Mouse (Mus musculus) hindbrain, embryonic 14.5 days (tissue): ENCODE results near the gene Lgals4. TPM values are rescaled to one million over a fixed set of nuclear protein-coding genes. Genes with fewer than 3 reads are reported as not detected.
"Not testable (repeated sequence)": the region's sequence is repeated elsewhere in the genome, so short reads cannot be mapped to it uniquely, and the experiment has no call there.

ENCODE experiments used
- ATAC-seq: fragments of 200-750 bp; cut with Nextera tagmentation; 2 replicates; pipeline ENCODE4 v1.8.0; 2017; ENCODE audit warnings: moderate number of reproducible peaks, mild to moderate bottlenecking, moderate TSS enrichment, moderate library complexity; ENCODE audit not compliant: low FRiP score
- DNase-seq: peaks from one replicate; pipeline ENCODE4 v3.0.0-alpha.2; 2015; ENCODE audit warnings: low spot score
- H3K27ac ChIP-seq: fragments of 300-500 bp; sonication (generic); 2 replicates; pipeline ENCODE4 v1.5.1; 2014; ENCODE audit warnings: mild to moderate bottlenecking, moderate library complexity
- H3K27me3 ChIP-seq: fragments of 300-500 bp; sonication (generic); 2 replicates; pipeline ENCODE4 v1.6.1; 2014; ENCODE audit warnings: mild to moderate bottlenecking, low read length, mixed read lengths; ENCODE audit not compliant: control insufficient read depth, insufficient read depth
- H3K36me3 ChIP-seq: fragments of 300-500 bp; sonication (generic); replicated peaks from 2 replicates; pipeline ENCODE4 v1.6.1; 2014; ENCODE audit not compliant: control insufficient read depth, insufficient read depth
- H3K4me1 ChIP-seq: fragments of 300-500 bp; sonication (generic); replicated peaks from 2 replicates; pipeline ENCODE4 v1.6.1; 2014; ENCODE audit warnings: antibody characterized with exemption, low read length, mixed read lengths; ENCODE audit not compliant: control insufficient read depth, insufficient read depth
- H3K4me2 ChIP-seq: fragments of 300-500 bp; sonication (generic); replicated peaks from 2 replicates; pipeline ENCODE4 v1.6.1; 2014; ENCODE audit warnings: mild to moderate bottlenecking, moderate library complexity
- H3K4me3 ChIP-seq: fragments of 300-500 bp; sonication (generic); replicated peaks from 2 replicates; pipeline ENCODE4 v1.5.1; 2014; ENCODE audit warnings: mild to moderate bottlenecking, low read length
- H3K9ac ChIP-seq: fragments of 300-500 bp; sonication (generic); 2 replicates; pipeline ENCODE4 v1.6.1; 2014
- H3K9me3 ChIP-seq: fragments of 300-500 bp; sonication (generic); 2 replicates; pipeline ENCODE4 v1.6.1; 2016; ENCODE audit warnings: low read length; ENCODE audit not compliant: control insufficient read depth
- WGBS: fragments of 180-500 bp; shearing (Covaris S2); extraction: QIAGEN DNeasy Blood & Tissue Kit; methylation state at CpG from one replicate; pipeline ENCODE4 v1.1.7; 2014; 5-methylcytosine and 5-hydroxymethylcytosine counted together
- polyA plus RNA-seq: library from polyadenylated mRNA; unstranded; fragments of >200 nt; fragmentation: Nextera tagmentation; extraction: Ambion mirVana; gene quantifications from 2 replicates; pipeline ENCODE4 v1.2.1, GENCODE M21; 2014

The Lgals4 gene
- polyA plus RNA-seq, 1 experiment from 2014 or later = 3.2 TPM

- no peak overlapping the region for H3K27ac ChIP-seq
- no peaks in the 10 kb centered on the region for H3K27me3 ChIP-seq
- H3K4me2 ChIP-seq = no peak overlapping the region
- H3K9me3 ChIP-seq = no peaks in the 10 kb centered on the region
- 95% methylated on average over 28 of the region's 28 CpGs for WGBS
- DNase-seq (no peak), ATAC-seq (no peak)
- H3K4me3 ChIP-seq = no peak overlapping the region
- no peak overlapping the region for H3K9ac ChIP-seq
- no peaks in the 10 kb centered on the region; the same call in 1 of the 2 replicates for H3K4me1 ChIP-seq
- H3K36me3 ChIP-seq = no peaks in the 10 kb centered on the region
These were observed 33.3 kb downstream of the Lgals4 start for GRCm38 (mm10) chr7:28866769-28867507.

GRCm38 (mm10) chr7:28867508-28868340, 34.1 kb downstream of the Lgals4 start:
- H3K27ac ChIP-seq, H3K36me3 ChIP-seq, H3K4me3 ChIP-seq, H3K4me1 ChIP-seq, H3K27me3 ChIP-seq, H3K4me2 ChIP-seq, ATAC-seq, H3K9me3 ChIP-seq, H3K9ac ChIP-seq: not testable (repeated sequence)
- 27% methylated on average over 23 of the region's 23 CpGs for WGBS
- peak; percentile 60 for DNase-seq

- Histone ChIP-seq H3K4me2 (no peak overlapping the region), H3K9me3 (no peaks in the 10 kb centered on the region), H3K4me3 (no peak overlapping the region), H3K27ac (no peak overlapping the region), H3K27me3 (no peaks in the 10 kb centered on the region), H3K9ac (no peak overlapping the region), H3K36me3 (no peaks in the 10 kb centered on the region), H3K4me1 (no peaks in the 10 kb centered on the region; the same call in 1 of the 2 replicates)
- no peak for DNase-seq
- ATAC-seq = no peak
- 92% methylated on average over 24 of the region's 24 CpGs for WGBS
These were observed 37.4 kb downstream of the Lgals4 start for GRCm38 (mm10) chr7:28870901-28871664.

- no peak for DNase-seq
- Histone ChIP-seq H3K27ac (no peak overlapping the region), H3K4me2 (no peak overlapping the region), H3K36me3 (no peaks in the 10 kb centered on the region), H3K9ac (no peak overlapping the region), H3K27me3 (no peaks in the 10 kb centered on the region), H3K4me1 (no peaks in the 10 kb centered on the region), H3K4me3 (no peak overlapping the region), H3K9me3 (no peaks in the 10 kb centered on the region)
- 90% methylated on average over 2 of the region's 2 CpGs for WGBS
- ATAC-seq = no peak
These were observed 40.9 kb downstream of the Lgals4 start for GRCm38 (mm10) chr7:28874565-28874964.

GRCm38 (mm10) chr7:28876099-28876498, 42.4 kb downstream of the Lgals4 start:
- ATAC-seq = no peak
- 81% methylated on average over 4 of the region's 4 CpGs for WGBS
- Histone ChIP-seq H3K27ac (no peak overlapping the region), H3K36me3 (no peaks in the 10 kb centered on the region), H3K4me2 (no peak overlapping the region), H3K4me1 (no peaks in the 10 kb centered on the region), H3K9ac (no peak overlapping the region), H3K9me3 (no peaks in the 10 kb centered on the region), H3K27me3 (no peaks in the 10 kb centered on the region), H3K4me3 (no peak overlapping the region)
- no peak for DNase-seq

DNA sequence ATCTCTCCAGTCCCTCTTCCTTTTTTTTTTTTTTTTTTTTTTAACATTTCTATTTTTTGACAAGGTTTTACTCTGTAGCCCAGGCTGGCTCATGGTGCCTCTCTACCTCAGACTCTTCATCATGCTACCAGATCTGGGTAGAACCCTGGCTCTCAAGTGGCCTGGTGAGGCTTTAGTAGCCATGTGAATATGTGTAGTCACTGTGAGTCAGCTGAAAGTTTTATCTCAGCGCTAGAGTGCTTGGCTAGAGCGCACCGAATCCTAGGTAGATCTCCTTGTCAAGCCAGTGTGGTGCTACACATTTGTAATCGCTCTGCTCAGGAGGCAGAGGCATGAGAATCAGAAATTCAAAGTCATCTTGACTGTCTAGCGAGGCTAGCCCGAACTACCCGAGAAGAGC, 43.5 kb downstream of the Lgals4 start:
- H3K4me3 ChIP-seq = no peak overlapping the region
- H3K4me1 ChIP-seq = no peaks in the 10 kb centered on the region
- DNase-seq (no peak), ATAC-seq (no peak)
- no peak overlapping the region for H3K27ac ChIP-seq
- no peaks in the 10 kb centered on the region for H3K9me3 ChIP-seq
- H3K27me3 ChIP-seq = no peaks in the 10 kb centered on the region
- H3K36me3 ChIP-seq = no peaks in the 10 kb centered on the region
- WGBS = 91% methylated on average over 7 of the region's 7 CpGs
- H3K4me2 ChIP-seq = no peak overlapping the region
- H3K9ac ChIP-seq = no peak overlapping the region

DNA sequence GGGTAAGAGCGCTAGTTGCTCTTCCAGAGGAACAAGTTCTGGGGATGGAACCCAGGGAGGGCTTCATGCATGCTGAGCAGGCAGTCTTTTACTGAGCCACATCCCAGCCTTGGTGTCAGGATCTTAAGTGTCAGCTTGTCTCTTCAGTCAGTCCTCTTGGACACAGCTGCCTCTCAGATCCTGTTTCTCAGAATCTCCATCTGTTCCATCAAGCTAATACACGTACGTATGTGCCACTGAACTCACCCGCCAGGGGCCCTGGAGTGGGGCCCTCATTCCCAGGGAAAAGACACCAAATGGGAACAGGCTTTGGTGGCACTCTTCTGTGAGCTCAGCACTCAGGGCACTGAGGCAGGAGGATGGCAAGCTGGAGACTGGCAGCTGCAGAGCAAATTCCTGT, 44.2 kb downstream of the Lgals4 start:
- no peak overlapping the region for H3K9ac ChIP-seq
- no peak for ATAC-seq
- WGBS = 75% methylated on average over 4 of the region's 4 CpGs

DNA sequence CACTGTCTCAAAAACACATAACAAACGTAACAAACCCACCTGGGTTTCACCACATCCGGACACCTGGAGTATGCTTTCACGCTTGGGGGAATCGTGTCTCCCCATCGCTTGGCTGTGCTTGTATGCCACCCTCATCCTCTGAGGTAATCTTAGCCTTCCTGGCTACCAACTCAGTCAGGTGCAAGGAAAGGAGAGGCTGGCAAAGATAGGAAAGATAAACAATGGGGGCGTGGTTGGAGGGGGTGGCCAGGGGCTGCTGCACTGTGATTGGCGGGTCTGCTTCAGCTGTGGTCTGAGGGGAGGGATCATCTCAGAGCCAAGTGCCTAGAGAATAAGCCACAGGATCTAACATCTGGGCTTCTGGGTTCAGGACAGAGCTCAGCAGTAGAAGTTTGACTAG, 46.0 kb downstream of the Lgals4 start:
- no peak overlapping the region for H3K27ac ChIP-seq
- no peaks in the 10 kb centered on the region for H3K9me3 ChIP-seq
- DNase-seq = no peak
- ATAC-seq = no peak
- H3K4me3 ChIP-seq = no peak overlapping the region
- 79% methylated on average over 7 of the region's 7 CpGs for WGBS
- no peak overlapping the region for H3K9ac ChIP-seq
- no peak overlapping the region for H3K4me2 ChIP-seq
- H3K4me1 ChIP-seq = no peaks in the 10 kb centered on the region
- no peaks in the 10 kb centered on the region for H3K27me3 ChIP-seq
- H3K36me3 ChIP-seq = no peaks in the 10 kb centered on the region

More for the DNA sequence above, 44.2 kb downstream of the Lgals4 start:
- Histone ChIP-seq H3K36me3 (no peaks in the 10 kb centered on the region), H3K4me1 (no peaks in the 10 kb centered on the region), H3K4me3 (no peak overlapping the region), H3K27me3 (no peaks in the 10 kb centered on the region), H3K9me3 (no peaks in the 10 kb centered on the region), H3K4me2 (no peak overlapping the region), H3K27ac (no peak overlapping the region)
- no peak for DNase-seq

- Histone ChIP-seq H3K9me3 (no peaks in the 10 kb centered on the region), H3K9ac (no peak overlapping the region), H3K36me3 (no peaks in the 10 kb centered on the region), H3K4me2 (no peak overlapping the region), H3K27ac (no peak overlapping the region), H3K4me3 (no peak overlapping the region), H3K27me3 (no peaks in the 10 kb centered on the region), H3K4me1 (no peaks in the 10 kb centered on the region)
- 60% methylated on average over 10 of the region's 10 CpGs for WGBS
- ATAC-seq (no peak), DNase-seq (no peak)
These were observed 46.9 kb downstream of the Lgals4 start for GRCm38 (mm10) chr7:28880554-28880953.
